11 mouse cellular contexts compared by ENCODE assay signal in genomic region chr4:150825531-150825930, GRCm38 (mm10). TPM values are rescaled to one million over a fixed set of nuclear protein-coding genes. Genes with fewer than 3 reads are reported as not detected.
DNase-seq lines count a peak whose midpoint lies in the region; ATAC-seq and TF ChIP-seq lines count a peak whose summit lies in the region.
"Had no signal": no experiment of that assay in that cellular context is flagged by ENCODE, and none has a peak within 500 bp of the region (broad histone marks: within the 10 kb centered on the region; RNA-seq: fewer than 3 reads in every experiment).

No protein-coding gene starts in this region.

- H3K4me1 ChIP-seq in heart, embryonic 11.5 days (ENCODE audit: control insufficient read depth, insufficient read depth, low read length) = peaks cover 32% of the 10 kb centered on the region
- H3K4me1 ChIP-seq in embryonic facial prominence, embryonic 11.5 days (ENCODE audit: control insufficient read depth, insufficient read depth, low read length) = peaks cover 5% of the 10 kb centered on the region
- H3K4me1 ChIP-seq in kidney, postnatal 0 days (replicated peaks; ENCODE audit: insufficient read depth, low read length) = peaks cover 23% of the 10 kb centered on the region

- H3K27ac ChIP-seq in heart, embryonic 11.5 days (ENCODE audit: low read depth, low read length) = peak overlapping the region; percentile 54
- H3K27ac ChIP-seq in embryonic facial prominence, embryonic 11.5 days (replicated peaks; ENCODE audit: low read depth, low read length) = peak overlapping the region; percentile 53
- peak overlapping the region; percentile 95 for H3K27ac ChIP-seq in kidney, postnatal 0 days

- no peak for DNase-seq in heart, adult 11 months
- DNase-seq in embryonic facial prominence, embryonic 11.5 days (ENCODE audit: low spot score) = peak; percentile 76
- peak; percentile 50 for DNase-seq in kidney, postnatal 0 days (ENCODE audit: low spot score)
- DNase-seq in lung, postnatal 25 days (ENCODE audit: low spot score) = peak; percentile 89
- no peak for DNase-seq in layer of hippocampus, adult 18-20 months (ENCODE audit: low spot score in 2 of 2)
- DNase-seq in right cerebral cortex, postnatal 4 days = no peak
- no peak for DNase-seq in thymus, postnatal 14 days
- DNase-seq: cerebellum, postnatal 14 days; left cerebral cortex, postnatal 4 days; thymus, adult 2 months had no signal

- no peaks in the 10 kb centered on the region for H3K36me3 ChIP-seq in heart, embryonic 11.5 days (ENCODE audit: control insufficient read depth, insufficient read depth, low read length)
- no peaks in the 10 kb centered on the region for H3K36me3 ChIP-seq in embryonic facial prominence, embryonic 11.5 days (replicated peaks; ENCODE audit: control insufficient read depth, insufficient read depth, low read depth, low read length)
- no peaks in the 10 kb centered on the region for H3K36me3 ChIP-seq in kidney, postnatal 0 days (ENCODE audit: insufficient read depth, low read length)

- 37% methylated on average over 7 of the region's 7 CpGs for WGBS in heart, embryonic 11.5 days (ENCODE audit: insufficient replicate concordance)
- WGBS in embryonic facial prominence, embryonic 11.5 days = 21% methylated on average over 7 of the region's 7 CpGs
- 36% methylated on average over 7 of the region's 7 CpGs for WGBS in kidney, postnatal 0 days

- no peak overlapping the region for H3K4me3 ChIP-seq in heart, embryonic 11.5 days (ENCODE audit: low read depth, low read length)
- no peak overlapping the region for H3K4me3 ChIP-seq in embryonic facial prominence, embryonic 11.5 days (ENCODE audit: low read depth, low read length)
- no peak overlapping the region for H3K4me3 ChIP-seq in kidney, postnatal 0 days (replicated peaks; ENCODE audit: low read depth, low read length)

- no peaks in the 10 kb centered on the region for H3K27me3 ChIP-seq in heart, embryonic 11.5 days (ENCODE audit: control insufficient read depth, insufficient read depth, low read length)
- H3K27me3 ChIP-seq in embryonic facial prominence, embryonic 11.5 days (ENCODE audit: control insufficient read depth, insufficient read depth, low read length) = no peaks in the 10 kb centered on the region
- no peaks in the 10 kb centered on the region for H3K27me3 ChIP-seq in kidney, postnatal 0 days (ENCODE audit: insufficient read depth, low read length)

- no peak for ATAC-seq in heart, embryonic 11.5 days (replicated peaks; ENCODE audit: insufficient number of reproducible peaks, low FRiP score, low TSS enrichment)
- ATAC-seq in embryonic facial prominence, embryonic 11.5 days (replicated peaks; ENCODE audit: insufficient number of reproducible peaks, low FRiP score, low TSS enrichment, low read depth) = no peak
- no peak for ATAC-seq in kidney, postnatal 0 days (replicated peaks; ENCODE audit: low FRiP score, low read depth)

- TF ChIP-seq CTCF in kidney, postnatal 0 days (IDR thresholded peaks at IDR 0.05; ENCODE audit: low read depth) = no peak

- H3K4me2 ChIP-seq in heart, embryonic 11.5 days = no peak overlapping the region
- no peak overlapping the region for H3K4me2 ChIP-seq in embryonic facial prominence, embryonic 11.5 days (ENCODE audit: low read depth, low read length)
- H3K4me2 ChIP-seq in kidney, postnatal 0 days (ENCODE audit: low read length) = no peak overlapping the region

- H3K9me3 ChIP-seq in heart, embryonic 11.5 days (replicated peaks; ENCODE audit: control insufficient read depth, low read length) = no peaks in the 10 kb centered on the region
- no peaks in the 10 kb centered on the region for H3K9me3 ChIP-seq in embryonic facial prominence, embryonic 11.5 days (replicated peaks; ENCODE audit: control insufficient read depth, low read length)
- H3K9me3 ChIP-seq in kidney, postnatal 0 days (replicated peaks; ENCODE audit: low read length) = no peaks in the 10 kb centered on the region

- 0 out of 2 replicates have a peak overlapping the region, but pooled peaks have one; percentile 11 for H3K9ac ChIP-seq in heart, embryonic 11.5 days (ENCODE audit: low read depth, low read length)
- H3K9ac ChIP-seq in embryonic facial prominence, embryonic 11.5 days (replicated peaks; ENCODE audit: low read length) = no peak overlapping the region
- H3K9ac ChIP-seq in kidney, postnatal 0 days (ENCODE audit: low read depth, low read length) = no peak overlapping the region

RNA-seq across cellular contexts. Expression of gene Errfi1, which starts 28.2 kb away (rescaled TPM):
- polyA plus RNA-seq in heart, embryonic 11.5 days (2014; fragmentation: Nextera tagmentation; extraction: Ambion mirVana) = 17.0 and 20.7 TPM in 2 replicates
- 30.7 and 31.8 TPM in 2 replicates for polyA plus RNA-seq in embryonic facial prominence, embryonic 11.5 days (2014; fragmentation: Nextera tagmentation; extraction: Ambion mirVana)
- polyA plus RNA-seq in kidney, postnatal 0 days (2015; fragmentation: Nextera tagmentation; extraction: Ambion mirVana) = 34.1 and 35.5 TPM in 2 replicates
- 10 to 100 TPM; 45.7 to 60.5 TPM for total RNA-seq in layer of hippocampus, adult 18-20 months (2021)

Comparison
In these comparisons a context has a peak if more than half of its experiments do, and no peak if none do; other contexts are left out.
1. DNase-seq: peak in embryonic facial prominence, embryonic 11.5 days (single experiment), kidney, postnatal 0 days (single experiment) and lung, postnatal 25 days (single experiment); none in heart, adult 11 months (single experiment), layer of hippocampus, adult 18-20 months (0 of 2), right cerebral cortex, postnatal 4 days (single experiment) and thymus, postnatal 14 days (single experiment).
2. Peak in every context shown above with its lines, with median percentiles within 50 percentile points of each other: H3K27ac ChIP-seq.